Mouse (Mus musculus) c-Kit-positive CD71-negative TER-119-negative erythroid progenitor cells, embryonic 14.5 days (primary cell): ENCODE measurements around the gene Dock9.
"Not testable (repeated sequence)": the region's sequence is repeated elsewhere in the genome, so short reads cannot be mapped to it uniquely, and the experiment has no call there.

Experiments used
- DNase-seq: peaks from one replicate; pipeline ENCODE4 v3.0.0-alpha.2; 2013; ENCODE audit warnings: low read depth

Gene Dock9

DNA sequence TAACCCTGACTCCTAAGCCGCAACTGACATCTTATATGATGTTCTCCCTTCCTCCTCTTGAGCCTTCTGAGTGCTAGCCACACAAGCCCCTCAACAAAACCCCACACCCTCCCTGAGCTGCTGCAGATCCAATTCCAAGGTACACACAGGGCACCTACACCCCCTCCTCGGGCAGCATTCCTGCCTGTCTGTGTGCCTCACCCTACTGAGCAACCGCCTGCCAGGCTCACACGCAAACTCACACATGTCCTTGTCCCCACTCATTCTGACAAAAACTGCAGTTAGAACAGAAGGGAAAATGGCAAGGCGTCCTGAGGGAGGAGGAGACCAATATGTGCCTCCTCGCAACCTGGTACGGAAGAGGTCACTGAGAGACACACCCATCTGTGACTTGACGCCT lies 60.4 kb downstream of the Dock9 start:
- no peak for DNase-seq

- DNase-seq = no peak
Observed at GRCm38 (mm10) chr14:121735678-121736077, 62.0 kb downstream of the Dock9 start.

DNA sequence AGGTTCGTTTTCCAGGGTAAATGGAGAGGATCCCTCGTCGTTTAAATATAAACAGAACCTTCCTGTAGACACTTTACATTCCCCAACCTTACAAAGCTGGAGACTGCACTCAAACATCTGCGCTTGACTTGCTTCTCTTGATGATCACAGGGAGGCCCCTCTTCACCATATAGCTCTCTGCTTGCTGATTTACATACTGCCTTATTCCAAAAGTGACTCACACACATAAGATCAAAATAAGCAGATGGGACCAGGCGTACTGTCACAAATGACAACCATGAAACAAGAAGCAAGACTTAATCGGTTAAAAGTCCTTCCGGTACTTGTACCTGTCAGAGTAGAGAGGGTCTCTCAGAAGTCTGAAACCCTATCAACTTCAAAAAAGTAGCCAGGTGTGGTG lies 63.4 kb downstream of the Dock9 start:
- DNase-seq = no peak

DNA sequence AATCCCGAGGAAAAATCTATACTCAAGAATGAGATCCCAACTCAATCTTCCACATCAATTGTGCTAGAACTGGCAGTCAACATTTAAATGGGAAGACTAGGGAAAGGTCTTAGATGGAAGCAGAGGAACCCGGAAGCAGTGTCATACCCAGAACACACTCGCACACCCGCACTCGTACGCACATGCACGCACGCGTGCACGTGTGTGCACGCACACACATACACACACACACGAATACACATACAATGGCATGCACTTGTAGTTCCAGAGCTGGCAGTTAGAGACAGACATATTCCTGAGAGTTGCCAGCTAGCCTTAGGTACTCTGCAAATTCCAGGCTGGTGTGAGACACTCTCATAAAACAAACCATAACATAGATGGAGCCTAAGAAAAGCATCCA lies 63.9 kb downstream of the Dock9 start:
- no peak for DNase-seq

DNA sequence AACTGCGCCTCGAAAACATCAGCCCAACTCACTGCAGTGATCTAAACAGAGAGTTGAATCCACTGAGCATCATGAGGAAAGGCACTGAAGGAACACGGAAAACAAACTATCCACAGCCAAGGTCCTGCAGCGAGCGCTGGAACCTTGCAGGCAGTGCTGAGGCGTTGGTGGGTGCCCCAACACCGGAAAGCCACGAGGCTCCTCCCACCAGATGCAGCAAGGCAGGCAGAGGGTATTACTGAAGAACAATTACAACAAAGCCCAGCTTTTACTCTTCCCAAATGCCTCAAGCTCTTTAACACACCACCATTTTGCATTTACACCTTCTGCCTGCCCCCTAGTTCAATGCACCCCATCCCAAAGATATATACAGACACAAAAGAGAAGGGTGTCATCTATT lies 65.4 kb downstream of the Dock9 start:
- no peak for DNase-seq

- DNase-seq = peak; percentile 46
Observed at GRCm38 (mm10) chr14:121731688-121732168, 65.9 kb downstream of the Dock9 start.

DNA sequence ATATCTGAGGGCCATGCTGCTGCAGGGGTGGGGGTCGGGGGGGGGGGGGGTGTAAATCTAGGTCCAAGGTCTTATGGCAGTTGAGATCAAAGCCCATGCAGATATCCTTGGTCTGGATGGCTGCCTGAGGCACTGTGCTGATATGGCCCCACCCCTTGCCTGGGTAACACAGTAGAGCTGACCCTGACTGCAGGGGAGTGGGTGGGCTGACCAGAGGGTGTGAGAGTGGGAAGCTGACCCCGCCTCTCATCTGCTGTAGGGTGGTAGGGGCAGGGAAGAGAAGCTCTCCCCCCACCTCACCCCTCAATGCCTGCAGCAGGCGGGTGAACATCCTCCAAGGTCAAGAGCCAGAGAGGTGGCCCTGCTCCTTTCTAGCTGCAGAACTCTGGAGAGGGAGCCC lies 66.7 kb downstream of the Dock9 start:
- DNase-seq = no peak

DNA sequence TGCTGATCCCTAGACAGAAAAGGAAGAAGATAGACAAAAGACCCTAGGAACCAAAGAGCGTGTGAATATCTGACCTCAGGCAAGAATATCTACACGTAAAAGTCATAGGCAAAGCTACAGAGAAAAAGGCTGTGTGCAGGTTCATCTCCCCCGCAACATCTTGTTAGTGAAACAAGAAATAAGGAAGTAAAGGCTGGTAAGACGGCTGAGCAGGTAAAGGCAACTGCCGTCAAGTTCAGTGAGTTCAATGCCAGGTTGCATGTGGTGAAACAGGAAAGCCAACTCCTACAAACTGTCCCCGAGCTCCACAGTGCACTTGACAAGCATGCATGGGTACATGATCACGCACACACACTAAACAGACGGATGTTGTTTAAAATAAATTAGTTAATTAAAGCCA lies 69.6 kb downstream of the Dock9 start:
- no peak for DNase-seq

GRCm38 (mm10) chr14:121724501-121724900 lies 73.1 kb downstream of the Dock9 start:
- no peak for DNase-seq

GRCm38 (mm10) chr14:121722774-121723173 lies 74.9 kb downstream of the Dock9 start:
- DNase-seq = no peak

DNA sequence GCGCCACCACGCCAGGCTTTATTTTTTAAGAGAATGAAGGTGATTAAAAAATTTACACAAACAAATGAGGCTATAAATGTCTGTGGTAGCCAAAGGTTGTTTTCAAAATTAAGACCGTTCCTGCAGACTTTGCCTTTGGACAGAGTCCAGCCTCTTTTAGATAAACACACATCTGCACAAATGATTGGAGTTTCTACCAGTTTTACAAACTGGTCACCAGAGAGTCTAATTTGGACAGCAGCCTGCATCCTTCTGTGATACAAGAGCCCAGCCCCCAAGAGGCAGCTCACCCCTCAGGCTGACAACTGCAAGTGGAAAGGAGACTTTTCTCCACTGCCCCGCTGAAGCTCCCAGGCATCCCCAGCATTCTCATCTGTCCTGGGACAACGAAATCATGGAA lies 76.2 kb downstream of the Dock9 start:
- DNase-seq = no peak

DNA sequence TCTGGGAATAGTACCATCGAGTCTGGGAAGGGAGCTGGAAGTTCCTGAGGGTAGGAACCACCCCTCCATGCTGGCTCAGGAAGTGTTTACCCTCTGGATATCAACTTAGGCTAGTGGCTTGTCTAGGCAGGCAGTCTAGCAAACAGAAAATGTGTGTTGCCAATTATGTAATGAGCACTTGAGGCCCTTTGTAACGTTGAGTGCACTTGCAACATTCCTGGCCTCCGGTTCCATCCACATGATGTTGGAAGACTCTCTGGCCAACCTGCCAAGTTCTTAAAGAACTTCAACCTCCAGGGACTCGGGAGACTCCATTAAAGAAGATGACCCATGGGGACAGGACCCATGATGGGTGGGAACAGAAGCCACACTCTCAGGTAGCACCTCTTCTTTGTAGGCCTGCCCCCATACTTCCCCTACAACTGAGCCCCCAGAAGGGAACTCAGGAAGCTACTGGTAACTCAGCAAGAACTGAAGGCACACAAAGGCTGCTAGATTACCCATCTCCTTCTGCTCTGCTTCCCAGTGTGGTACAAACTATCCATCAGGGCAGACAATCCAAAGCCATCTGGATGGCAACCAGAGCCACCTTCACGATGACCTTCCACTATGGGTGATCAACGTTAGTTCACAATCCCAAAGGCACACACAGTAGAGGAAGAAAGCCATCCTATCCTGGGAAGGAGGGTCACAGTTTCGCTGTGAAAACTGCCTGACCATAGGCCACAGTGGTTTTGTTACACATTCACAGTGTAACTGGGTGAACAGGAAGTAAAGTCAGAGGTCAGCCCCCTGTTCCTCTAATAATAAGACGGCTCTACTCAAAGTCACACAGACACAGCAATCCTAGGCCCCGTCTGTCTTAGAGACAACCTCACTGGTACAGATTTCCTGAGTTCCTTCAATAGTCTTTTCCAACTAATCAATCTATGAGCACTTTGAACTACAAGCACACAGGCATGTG lies 77.7 kb downstream of the Dock9 start:
- no peak for DNase-seq

DNA sequence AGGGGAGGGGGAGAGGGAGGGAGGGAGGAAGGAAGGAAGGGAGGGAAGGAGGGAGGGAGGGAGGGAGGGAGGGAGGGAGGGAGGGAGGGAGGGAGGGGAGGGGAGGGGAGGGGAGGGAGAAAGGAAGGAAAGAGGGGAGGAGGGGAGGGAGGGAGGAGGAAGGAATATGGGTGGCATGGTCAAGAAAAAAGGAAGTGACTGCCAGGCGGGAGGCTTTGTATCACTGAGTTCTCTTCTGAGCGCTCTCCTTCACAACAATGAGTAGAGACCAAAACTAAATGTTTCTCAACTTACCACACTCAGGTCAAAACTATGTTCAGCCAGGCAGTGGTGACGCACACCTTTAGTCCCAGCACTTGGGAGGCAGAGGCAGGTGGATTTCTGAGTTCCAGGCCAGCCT lies 82.8 kb downstream of the Dock9 start:
- DNase-seq = not testable (repeated sequence)

DNA sequence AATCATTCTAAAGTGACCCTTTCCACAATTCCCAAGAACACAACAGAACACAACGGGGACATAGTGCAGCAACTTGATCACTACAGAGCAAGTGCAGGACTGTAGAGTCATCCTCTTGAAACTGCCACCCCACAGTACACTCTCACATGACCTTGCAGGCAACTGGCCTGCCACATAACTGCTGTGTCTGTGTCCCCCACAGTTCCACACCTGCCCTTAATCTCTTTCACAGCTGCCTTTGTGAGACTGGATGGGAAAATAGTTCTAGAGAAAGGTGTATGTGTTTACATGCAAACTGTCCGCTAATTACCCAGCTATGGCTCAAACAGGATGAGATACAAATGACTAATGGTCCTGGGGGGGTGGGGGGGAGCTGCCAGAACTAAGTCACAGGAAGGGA lies 83.4 kb downstream of the Dock9 start:
- no peak for DNase-seq

DNA sequence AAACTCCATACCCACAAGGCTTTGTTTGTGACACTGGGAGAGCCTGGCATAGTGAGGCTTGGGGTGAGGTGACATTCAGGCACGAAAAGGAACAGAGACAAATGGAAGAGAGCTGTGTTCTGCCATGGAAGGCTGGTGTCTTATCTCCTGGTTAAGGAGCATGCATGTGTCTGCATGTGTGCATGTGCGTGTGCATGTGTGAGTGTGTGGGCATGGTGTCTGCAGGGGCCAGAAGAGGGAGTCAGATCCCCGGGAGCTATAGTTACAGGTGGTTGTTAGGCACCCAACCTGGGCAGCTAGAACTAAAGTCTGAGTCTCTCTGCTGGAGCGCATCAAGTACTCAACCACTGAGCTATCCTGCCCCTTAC lies 83.8 kb downstream of the Dock9 start:
- no peak for DNase-seq

GRCm38 (mm10) chr14:121713166-121713829 lies 84.3 kb downstream of the Dock9 start:
- DNase-seq = no peak

DNA sequence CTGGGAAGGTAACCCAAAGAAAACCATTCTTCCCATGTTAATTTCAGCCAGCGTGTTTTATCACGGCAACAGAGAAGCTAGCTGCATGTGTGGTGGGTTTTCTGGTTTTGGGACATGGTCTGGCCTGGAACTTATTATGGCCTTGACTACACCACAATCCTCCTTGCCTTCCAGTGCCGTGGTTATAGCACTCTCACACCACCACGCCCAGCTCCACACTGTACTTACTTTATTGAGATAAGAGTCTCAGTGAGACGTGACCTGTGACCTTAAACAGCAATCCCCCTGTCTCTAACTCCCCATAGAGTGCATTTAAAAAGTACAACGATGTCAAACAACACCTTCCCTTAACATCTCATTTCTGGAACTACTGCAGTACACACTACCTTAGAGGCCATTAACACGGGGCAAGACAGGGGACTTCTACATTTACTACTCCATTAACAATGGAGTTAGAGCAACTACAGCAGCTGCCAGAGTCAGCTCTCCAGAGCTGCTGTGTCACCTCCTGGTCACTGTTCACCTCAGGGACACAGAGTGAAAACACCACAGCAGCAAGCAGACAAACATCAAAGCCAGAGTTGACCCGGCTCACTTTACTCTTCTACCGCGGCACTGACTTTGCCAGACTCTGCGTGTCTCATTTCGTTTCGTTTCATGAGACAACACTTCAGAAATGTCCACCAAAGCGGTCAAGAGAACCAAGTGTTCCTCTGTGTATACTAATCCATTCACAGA lies 86.4 kb downstream of the Dock9 start:
- DNase-seq = no peak

DNA sequence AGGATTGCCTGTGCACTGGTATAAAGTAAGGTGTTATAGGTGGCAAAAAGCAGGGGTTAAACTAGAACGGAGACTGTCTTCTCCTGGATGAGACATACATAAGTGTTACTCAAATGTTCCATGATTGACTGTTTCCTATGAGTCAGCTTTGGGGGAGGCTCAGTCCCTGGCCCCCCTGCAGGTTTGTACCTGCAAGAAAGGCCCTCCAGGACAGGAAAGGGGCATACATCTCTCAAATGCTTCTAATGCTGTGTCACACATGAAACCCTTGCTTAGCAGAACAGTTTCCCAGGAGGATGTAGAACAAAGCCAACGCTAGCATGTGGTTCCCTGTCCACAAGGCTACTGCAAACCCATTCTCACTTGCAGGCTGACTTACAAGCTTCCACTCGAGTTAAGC lies 87.5 kb downstream of the Dock9 start:
- DNase-seq = no peak

DNA sequence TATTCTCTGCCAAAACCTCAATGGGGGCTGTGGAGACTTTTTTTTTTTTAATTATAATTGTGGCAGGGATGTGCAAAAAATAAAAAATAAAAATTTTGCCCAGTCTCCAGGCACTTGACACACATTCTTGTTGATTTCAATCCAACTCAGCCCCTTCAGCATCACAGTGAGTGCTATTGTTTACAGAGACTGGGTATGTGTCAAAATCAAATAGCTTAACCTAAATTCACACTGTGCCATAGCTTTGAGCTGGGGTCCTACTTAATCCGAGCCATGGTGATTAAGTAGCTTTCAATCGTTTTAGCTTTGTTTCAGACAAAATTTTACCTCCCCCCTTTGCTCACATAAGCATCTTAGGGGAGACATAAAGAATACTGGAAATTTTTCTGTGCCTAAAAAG lies 89.4 kb downstream of the Dock9 start:
- DNase-seq = no peak

DNA sequence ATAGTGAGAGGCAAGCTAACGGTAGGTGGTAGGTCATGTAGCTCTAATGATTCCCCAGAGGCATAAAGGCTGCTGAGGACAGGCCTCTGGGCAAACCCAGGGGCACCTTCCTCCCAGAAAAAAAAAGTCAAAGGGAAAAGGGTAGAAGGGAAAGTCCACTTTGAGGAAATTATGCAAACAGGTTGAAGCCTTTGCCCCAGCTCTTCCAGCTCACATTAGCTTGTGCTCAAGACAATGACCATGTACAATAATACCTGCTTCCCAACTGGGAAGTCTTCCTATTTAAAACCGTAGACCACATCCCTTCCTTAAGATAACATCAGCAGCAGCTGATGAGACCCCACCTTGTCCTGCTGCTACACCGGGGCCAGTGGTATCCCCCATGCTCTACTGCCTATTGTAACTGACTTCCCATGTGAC lies 91.1 kb downstream of the Dock9 start:
- no peak for DNase-seq

DNA sequence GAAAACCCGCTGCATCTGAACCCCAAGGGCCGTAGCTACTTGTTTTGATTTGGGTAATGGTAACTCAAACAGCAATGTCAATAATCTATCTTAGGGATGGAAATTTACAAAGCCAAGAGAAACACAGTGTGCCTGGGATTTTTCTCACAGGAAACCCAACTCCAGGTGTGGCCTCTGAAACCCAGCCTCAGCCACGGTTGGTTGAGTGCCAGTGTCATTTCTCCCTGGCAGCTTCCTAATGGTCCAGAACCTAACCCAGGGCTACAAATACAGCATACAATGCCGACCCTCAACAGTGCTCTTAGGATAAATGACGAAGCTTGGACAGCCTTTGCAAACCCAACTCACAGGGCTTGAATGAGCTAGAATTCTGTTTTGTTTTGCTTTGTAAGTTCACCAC lies 92.0 kb downstream of the Dock9 start:
- no peak for DNase-seq

- no peak for DNase-seq
Observed at GRCm38 (mm10) chr14:121702534-121702933, 95.1 kb downstream of the Dock9 start.

- no peak for DNase-seq
Observed at GRCm38 (mm10) chr14:121700013-121700412, 97.6 kb downstream of the Dock9 start.
